Mouse (Mus musculus) midbrain, embryonic 12.5 days (tissue): ENCODE data around the gene Vrk1. TPM values are rescaled to one million over a fixed set of nuclear protein-coding genes. Genes with fewer than 3 reads are reported as not detected.

Experiments
- ATAC-seq: fragments of 200-750 bp; cut with Nextera tagmentation; 2 replicates; pipeline ENCODE4 v1.8.0; 2017; ENCODE audit warnings: low read depth, moderate TSS enrichment, moderate library complexity; ENCODE audit not compliant: low FRiP score
- H3K27ac ChIP-seq: fragments of 300-500 bp; sonication (generic); replicated peaks from 2 replicates; pipeline ENCODE4 v1.5.1; 2016; ENCODE audit warnings: mild to moderate bottlenecking
- H3K27me3 ChIP-seq: fragments of 300-500 bp; sonication (generic); 2 replicates; pipeline ENCODE4 v1.6.1; 2016; ENCODE audit warnings: mild to moderate bottlenecking
- H3K36me3 ChIP-seq: fragments of 300-500 bp; sonication (generic); 2 replicates; pipeline ENCODE4 v1.6.1; 2016
- H3K4me1 ChIP-seq: fragments of 300-500 bp; sonication (generic); 2 replicates; pipeline ENCODE4 v1.6.1; 2016
- H3K4me2 ChIP-seq: fragments of 300-500 bp; sonication (generic); replicated peaks from 2 replicates; pipeline ENCODE4 v1.6.1; 2016; ENCODE audit warnings: mild to moderate bottlenecking, moderate library complexity
- H3K4me3 ChIP-seq: fragments of 300-500 bp; sonication (generic); 2 replicates; pipeline ENCODE4 v1.5.1; 2016; ENCODE audit warnings: mild to moderate bottlenecking
- H3K9ac ChIP-seq: fragments of 300-500 bp; sonication (generic); replicated peaks from 2 replicates; pipeline ENCODE4 v1.6.1; 2016; ENCODE audit warnings: mild to moderate bottlenecking, moderate library complexity
- H3K9me3 ChIP-seq: fragments of 300-500 bp; sonication (generic); 2 replicates; pipeline ENCODE4 v1.6.1; 2016; ENCODE audit warnings: mild to moderate bottlenecking
- WGBS: fragments of 180-500 bp; shearing (Covaris S2); methylation state at CpG from one replicate; pipeline ENCODE4 v1.1.7; 2016; 5-methylcytosine and 5-hydroxymethylcytosine counted together
- polyA plus RNA-seq: library from polyadenylated mRNA; unstranded; fragments of >200 nt; fragmentation: Nextera tagmentation; extraction: Ambion mirVana; gene quantifications from 2 replicates; pipeline ENCODE4 v1.2.1, GENCODE M21; 2016

The Vrk1 gene
- polyA plus RNA-seq, 1 experiment from 2014 or later = 77.2 TPM

DNA sequence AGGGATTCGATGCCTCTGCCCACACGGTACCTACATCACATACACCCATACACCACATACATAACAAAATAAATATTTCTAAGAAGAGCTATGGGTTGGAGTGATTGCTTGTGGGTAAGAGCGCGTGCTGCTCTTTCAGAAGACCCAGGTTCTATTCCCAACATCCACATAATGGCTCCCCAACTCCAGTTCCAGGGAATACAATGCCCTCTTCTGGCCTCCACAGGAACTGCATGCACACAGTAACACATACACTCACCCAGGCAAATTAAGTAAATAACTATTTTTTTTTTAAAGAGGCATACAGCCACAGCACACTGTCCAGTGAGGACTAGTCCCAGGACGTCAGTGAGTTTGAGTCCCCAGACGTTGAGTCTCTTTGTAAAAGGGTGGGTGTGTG lies 92.0 kb downstream of the Vrk1 start:
- no peak overlapping the region for H3K4me3 ChIP-seq
- H3K9me3 ChIP-seq = no peaks in the 10 kb centered on the region
- no peak overlapping the region for H3K27ac ChIP-seq
- H3K9ac ChIP-seq = no peak overlapping the region
- ATAC-seq = no peak
- H3K4me2 ChIP-seq = no peak overlapping the region
- peaks cover 5% of the 10 kb centered on the region; the same call in 1 of the 2 replicates for H3K4me1 ChIP-seq
- no peaks in the 10 kb centered on the region for H3K27me3 ChIP-seq
- H3K36me3 ChIP-seq = no peaks in the 10 kb centered on the region
- 97% methylated on average over 6 of the region's 6 CpGs for WGBS

GRCm38 (mm10) chr12:106102726-106103643 lies 93.0 kb downstream of the Vrk1 start:
- no peak for ATAC-seq

DNA sequence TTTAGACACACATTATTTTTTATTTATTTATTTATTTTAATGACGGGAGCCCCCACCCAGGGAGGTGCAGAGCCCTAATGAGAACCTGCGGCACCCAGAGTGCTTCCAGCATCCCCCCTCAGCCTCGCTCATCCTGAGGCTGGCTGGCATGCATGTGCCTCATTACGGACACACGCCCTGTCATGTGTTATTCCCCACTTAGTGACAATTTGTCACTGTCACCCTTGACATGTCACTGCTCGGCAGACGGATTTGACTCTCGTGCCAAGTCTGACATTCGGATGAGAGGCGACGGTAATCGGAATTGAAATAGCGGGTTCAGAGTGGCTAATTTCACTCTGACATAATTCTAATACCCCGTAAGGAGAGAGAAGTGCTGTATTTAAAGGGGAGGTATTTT lies 97.2 kb downstream of the Vrk1 start:
- Histone ChIP-seq H3K9ac (no peak overlapping the region), H3K4me1 (peaks cover 8% of the 10 kb centered on the region; the same call in 1 of the 2 replicates), H3K36me3 (no peaks in the 10 kb centered on the region), H3K27ac (no peak overlapping the region), H3K27me3 (no peaks in the 10 kb centered on the region), H3K4me3 (no peak overlapping the region), H3K4me2 (no peak overlapping the region), H3K9me3 (no peaks in the 10 kb centered on the region)
- WGBS = 86% methylated on average over 14 of the region's 14 CpGs
- no peak for ATAC-seq

More at GRCm38 (mm10) chr12:106102726-106103643, 93.0 kb downstream of the Vrk1 start:
- Histone ChIP-seq H3K27me3 (no peaks in the 10 kb centered on the region), H3K9ac (no peak overlapping the region), H3K4me1 (peaks cover 5% of the 10 kb centered on the region; the same call in 1 of the 2 replicates), H3K36me3 (no peaks in the 10 kb centered on the region), H3K4me2 (no peak overlapping the region), H3K9me3 (no peaks in the 10 kb centered on the region), H3K4me3 (no peak overlapping the region), H3K27ac (no peak overlapping the region)
- 74% methylated on average over 16 of the region's 16 CpGs for WGBS

GRCm38 (mm10) chr12:106115070-106115891 lies 105.3 kb downstream of the Vrk1 start:
- H3K4me3 ChIP-seq = no peak overlapping the region
- H3K4me1 ChIP-seq = peaks cover 15% of the 10 kb centered on the region
- 36% methylated on average over 6 of the region's 6 CpGs for WGBS
- H3K9me3 ChIP-seq = no peaks in the 10 kb centered on the region
- no peaks in the 10 kb centered on the region for H3K36me3 ChIP-seq
- no peak overlapping the region for H3K4me2 ChIP-seq
- H3K27ac ChIP-seq = no peak overlapping the region
- no peak for ATAC-seq
- no peak overlapping the region for H3K9ac ChIP-seq
- H3K27me3 ChIP-seq = no peaks in the 10 kb centered on the region

DNA sequence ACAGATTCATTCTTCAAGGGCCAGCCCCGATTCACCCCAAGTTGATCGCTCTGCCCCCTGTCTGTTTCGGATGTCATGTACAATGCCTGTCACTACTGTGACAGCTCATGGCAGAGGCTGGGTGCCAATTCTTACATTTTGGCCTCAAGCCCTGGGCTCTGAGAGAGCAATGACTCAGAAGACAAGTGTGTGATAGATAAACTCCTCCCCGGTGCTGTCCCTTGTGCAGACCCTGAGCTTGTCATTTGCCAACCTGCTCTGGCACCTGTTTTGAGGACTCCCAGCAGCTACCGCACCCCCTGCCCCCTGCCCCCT lies 105.8 kb downstream of the Vrk1 start:
- no peaks in the 10 kb centered on the region for H3K9me3 ChIP-seq
- H3K27ac ChIP-seq = no peak overlapping the region
- 77% methylated on average over 5 of the region's 5 CpGs for WGBS
- H3K36me3 ChIP-seq = no peaks in the 10 kb centered on the region
- H3K4me2 ChIP-seq = no peak overlapping the region
- no peak for ATAC-seq
- H3K27me3 ChIP-seq = no peaks in the 10 kb centered on the region
- H3K4me3 ChIP-seq = no peak overlapping the region
- peaks cover 15% of the 10 kb centered on the region for H3K4me1 ChIP-seq
- H3K9ac ChIP-seq = no peak overlapping the region

DNA sequence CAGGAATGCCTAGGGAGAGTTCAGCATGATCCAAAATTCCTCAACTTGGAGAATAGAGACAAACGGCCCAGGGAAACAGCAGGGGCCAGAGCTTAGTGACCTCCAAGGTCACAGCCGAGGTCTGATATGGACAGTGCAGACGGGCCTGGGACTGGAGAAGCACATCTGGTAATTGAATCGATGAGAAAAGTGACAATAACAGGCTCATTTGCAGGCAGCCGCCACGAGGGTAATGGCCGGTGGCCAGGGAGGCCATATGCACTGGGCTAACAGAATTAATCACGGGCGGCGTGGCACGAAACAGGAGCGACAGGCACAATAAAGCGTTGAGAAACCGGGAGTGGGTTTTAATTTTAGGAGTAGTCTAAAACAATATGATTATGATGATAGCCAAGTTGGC lies 113.2 kb downstream of the Vrk1 start:
- no peaks in the 10 kb centered on the region for H3K9me3 ChIP-seq
- no peak overlapping the region for H3K27ac ChIP-seq
- H3K4me3 ChIP-seq = no peak overlapping the region
- no peaks in the 10 kb centered on the region for H3K27me3 ChIP-seq
- H3K4me1 ChIP-seq = peaks cover 8% of the 10 kb centered on the region; the same call in 1 of the 2 replicates
- no peaks in the 10 kb centered on the region for H3K36me3 ChIP-seq
- no peak for ATAC-seq
- no peak overlapping the region for H3K9ac ChIP-seq
- 48% methylated on average over 14 of the region's 14 CpGs for WGBS
- H3K4me2 ChIP-seq = no peak overlapping the region

DNA sequence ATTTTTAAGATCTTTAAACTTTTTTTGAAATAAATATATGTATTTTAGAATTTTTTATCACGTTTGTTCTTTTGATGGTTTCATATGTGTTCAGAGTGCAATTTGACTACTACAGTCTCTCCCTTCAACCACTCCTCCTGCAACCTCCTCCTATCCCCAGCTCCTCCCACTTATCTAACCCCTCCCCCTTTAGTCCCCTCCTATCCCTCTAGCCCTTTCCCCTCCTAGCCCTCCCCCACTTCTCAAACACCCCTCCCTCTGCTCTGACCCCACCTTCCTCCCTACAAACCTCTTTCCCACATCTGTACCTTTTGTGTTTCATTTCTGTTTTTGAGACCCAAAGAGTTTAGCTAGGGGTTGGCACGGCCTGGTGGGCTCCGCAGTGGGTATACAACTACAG lies 114.6 kb downstream of the Vrk1 start:
- H3K27me3 ChIP-seq = no peaks in the 10 kb centered on the region
- ATAC-seq = no peak
- WGBS = 86% methylated on average over 3 of the region's 3 CpGs
- H3K4me3 ChIP-seq = no peak overlapping the region
- H3K4me1 ChIP-seq = peaks cover 8% of the 10 kb centered on the region; the same call in 1 of the 2 replicates
- no peak overlapping the region for H3K27ac ChIP-seq
- no peak overlapping the region for H3K9ac ChIP-seq
- no peaks in the 10 kb centered on the region for H3K9me3 ChIP-seq
- H3K36me3 ChIP-seq = no peaks in the 10 kb centered on the region
- no peak overlapping the region for H3K4me2 ChIP-seq

Other genes starting within 250 kb of the Vrk1 start
- 299 and 319 TPM in 2 replicates for gene Papola, start 225.5 kb upstream of the Vrk1 start, polyA plus RNA-seq